Mouse (Mus musculus) inflammation-experienced regulatory T-cells (primary cell): ENCODE measurements around the gene Gm3512. TPM values are rescaled to one million over a fixed set of nuclear protein-coding genes. Genes with fewer than 3 reads are reported as not detected.

Experiments used
- polyA plus RNA-seq, 2 experiments: library from polyadenylated mRNA; unstranded; fragments of 100-300 nt; shearing (Covaris generic); gene quantifications; one replicate each; pipeline ENCODE4 v1.2.1; 2017

Gene Gm3512
- polyA plus RNA-seq = 10 to 100 TPM in 1 of 2 experiments, under 1 TPM in 1; 0.33 to 10.9 TPM

GRCm38 (mm10) chr14:7174483-7174971 is at the start of gene Gm3512:
TSS of gene Gm3512 (minus strand) at chr14:7174533.

GRCm38 (mm10) chr14:7194440-7194839 is 20.1 kb upstream of the Gm3512 start, which contains the start of gene Gm16434:
TSS of gene Gm16434 (minus strand) at chr14:7194540.

GRCm38 (mm10) chr14:7125312-7125711 is 49.0 kb downstream of the Gm3512 start, which contains the start of gene Gm6676:
TSS of gene Gm6676 (minus strand) at chr14:7125412.

Other genes with a start within 250 kb of the Gm3512 start
- gene Gm6356, start 200.7 kb downstream of the Gm3512 start, polyA plus RNA-seq = under 1 TPM in 1 of 2 experiments, not detected in 1; 0.33 TPM
- gene Gm10406, start 147.1 kb downstream of the Gm3512 start, polyA plus RNA-seq = 1 to 10 TPM in 1 of 2 experiments, under 1 TPM in 1; 0.29 to 2.2 TPM
- gene Gm3685, start 129.6 kb downstream of the Gm3512 start, polyA plus RNA-seq = not detected
- 1 to 10 TPM; 1.5 to 5.1 TPM for gene Gm3696, start 73.9 kb downstream of the Gm3512 start, polyA plus RNA-seq
- gene Gm6676, start 49.1 kb downstream of the Gm3512 start, polyA plus RNA-seq = under 1 TPM; 0.11 to 0.38 TPM
- gene Gm16434, start 20.0 kb upstream of the Gm3512 start, polyA plus RNA-seq = under 1 TPM; 0.11 to 0.38 TPM
- not detected for gene Gm3727, start 90.2 kb upstream of the Gm3512 start, polyA plus RNA-seq
- 10 to 100 TPM in 1 of 2 experiments, 1 to 10 TPM in 1; 7.2 to 14.7 TPM for gene Gm3739, start 140.5 kb upstream of the Gm3512 start, polyA plus RNA-seq
- not detected for gene Gm5797, start 157.9 kb upstream of the Gm3512 start, polyA plus RNA-seq
- not detected for gene Gm8374, start 190.6 kb upstream of the Gm3512 start, polyA plus RNA-seq